Mouse (Mus musculus): ENCODE results near the gene C2cd5. TPM values are rescaled to one million over a fixed set of nuclear protein-coding genes. Genes with fewer than 3 reads are reported as not detected.

C2cd5 gene
- polyA plus RNA-seq, 1 experiment from 2014 or later, result 35.3 TPM

- DNase-seq (ENCODE audit: low spot score), result no peak
- Histone ChIP-seq H3K4me1 (replicated peaks) (peaks cover 6% of the 10 kb centered on the region; the same call in 1 of the 2 replicates), H3K4me3 (no peak overlapping the region), H3K36me3 (peaks cover 48% of the 10 kb centered on the region), H3K9me3 (no peaks in the 10 kb centered on the region), H3K27me3 (ENCODE audit: insufficient read depth, poor library complexity, severe bottlenecking) (no peaks in the 10 kb centered on the region), H3K27ac (no peak overlapping the region)
- WGBS, result 85% methylated on average over 3 of the region's 3 CpGs
Observed at GRCm38 (mm10) chr6:143067654-143068053, 32.3 kb downstream of the C2cd5 start.

DNA sequence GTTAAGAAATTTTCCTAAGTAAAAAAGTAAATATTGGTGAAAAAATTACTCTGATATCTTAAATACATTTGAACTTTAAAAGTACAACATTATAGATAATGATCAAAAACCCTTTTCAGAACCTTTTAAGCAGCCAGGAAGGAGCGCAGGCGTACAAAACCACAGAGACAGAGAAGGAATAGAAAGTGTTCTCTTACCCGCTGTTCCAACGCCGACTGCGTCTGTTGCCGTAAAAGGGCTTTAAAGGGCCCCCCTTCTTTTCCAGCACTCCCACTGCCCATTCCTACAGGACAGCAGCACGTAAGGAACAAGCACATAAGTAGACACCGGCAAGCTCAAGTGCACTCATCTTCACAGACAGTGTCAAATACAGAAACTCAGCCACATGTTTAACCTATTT is 33.1 kb downstream of the C2cd5 start:
- Histone ChIP-seq H3K4me1 (replicated peaks) (peaks cover 6% of the 10 kb centered on the region; the same call in 1 of the 2 replicates), H3K4me3 (no peak overlapping the region), H3K9me3 (no peaks in the 10 kb centered on the region), H3K27me3 (ENCODE audit: insufficient read depth, poor library complexity, severe bottlenecking) (no peaks in the 10 kb centered on the region), H3K36me3 (peaks cover 47% of the 10 kb centered on the region), H3K27ac (no peak overlapping the region)
- DNase-seq (ENCODE audit: low spot score), result no peak
- WGBS, result 93% methylated on average over 9 of the region's 9 CpGs

- no peaks in the 10 kb centered on the region for H3K27me3 ChIP-seq (ENCODE audit: insufficient read depth, poor library complexity, severe bottlenecking)
- H3K4me1 ChIP-seq (replicated peaks), result peaks cover 6% of the 10 kb centered on the region; the same call in 1 of the 2 replicates
- peaks cover 54% of the 10 kb centered on the region for H3K36me3 ChIP-seq
- no peak overlapping the region for H3K4me3 ChIP-seq
- no peak overlapping the region for H3K27ac ChIP-seq
- WGBS, result 83% methylated on average over 2 of the region's 2 CpGs
- no peak for DNase-seq (ENCODE audit: low spot score)
- no peaks in the 10 kb centered on the region for H3K9me3 ChIP-seq
Observed at GRCm38 (mm10) chr6:143064047-143064446, 35.9 kb downstream of the C2cd5 start.

- WGBS, result 94% methylated on average over 5 of the region's 5 CpGs
- no peak for DNase-seq (ENCODE audit: low spot score)
- no peaks in the 10 kb centered on the region for H3K9me3 ChIP-seq
- no peaks in the 10 kb centered on the region for H3K4me1 ChIP-seq (replicated peaks)
- H3K4me3 ChIP-seq, result no peak overlapping the region
- peaks cover 51% of the 10 kb centered on the region for H3K36me3 ChIP-seq
- no peak overlapping the region for H3K27ac ChIP-seq
- no peaks in the 10 kb centered on the region for H3K27me3 ChIP-seq (ENCODE audit: insufficient read depth, poor library complexity, severe bottlenecking)
Observed at GRCm38 (mm10) chr6:143057601-143058000, 42.3 kb downstream of the C2cd5 start.

GRCm38 (mm10) chr6:143051566-143051965 is 48.4 kb downstream of the C2cd5 start:
- Histone ChIP-seq H3K27me3 (ENCODE audit: insufficient read depth, poor library complexity, severe bottlenecking) (no peaks in the 10 kb centered on the region), H3K4me3 (no peak overlapping the region), H3K27ac (no peak overlapping the region), H3K9me3 (peaks cover 4% of the 10 kb centered on the region; the same call in 1 of the 2 replicates), H3K4me1 (replicated peaks) (no peaks in the 10 kb centered on the region), H3K36me3 (peaks cover 69% of the 10 kb centered on the region)
- DNase-seq (ENCODE audit: low spot score), result no peak
- 88% methylated on average over 5 of the region's 5 CpGs for WGBS

DNA sequence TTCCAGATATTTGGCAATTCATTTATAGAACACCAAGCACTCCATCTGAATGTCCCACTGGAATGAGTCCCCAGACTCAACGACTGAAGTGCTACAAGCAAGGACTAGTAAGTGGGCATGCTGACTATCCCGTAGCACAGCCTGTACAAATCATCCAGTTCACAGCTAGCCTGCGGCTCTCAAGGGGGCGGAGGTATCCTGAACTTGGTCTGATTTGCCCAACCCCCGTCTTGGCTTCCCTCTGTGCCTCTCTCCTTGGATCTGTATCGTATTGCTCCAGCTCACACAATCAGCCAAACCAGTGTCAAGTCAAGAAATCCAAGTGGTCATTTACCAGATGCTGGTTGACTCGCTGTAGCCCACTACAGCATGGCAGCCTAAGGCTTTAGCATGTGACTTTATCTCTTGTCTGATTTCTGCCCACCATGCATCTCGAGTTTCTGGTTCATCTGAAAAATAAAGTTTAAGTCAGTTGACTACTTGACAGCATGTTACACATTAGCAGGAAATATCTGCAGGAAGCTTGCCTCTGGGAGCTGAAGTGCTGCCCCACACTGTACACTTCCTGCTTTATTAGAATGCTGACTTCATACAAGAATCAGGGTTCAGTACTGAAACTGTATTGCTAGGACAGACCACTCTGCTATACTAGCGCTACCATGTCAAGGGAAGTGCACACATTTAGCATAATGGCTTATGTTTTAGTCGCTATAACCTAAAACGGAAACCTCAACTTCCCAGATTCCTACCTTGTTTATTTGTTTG is 50.0 kb downstream of the C2cd5 start:
- peaks cover 73% of the 10 kb centered on the region for H3K36me3 ChIP-seq
- no peaks in the 10 kb centered on the region for H3K27me3 ChIP-seq (ENCODE audit: insufficient read depth, poor library complexity, severe bottlenecking)
- no peaks in the 10 kb centered on the region for H3K4me1 ChIP-seq (replicated peaks)
- peaks cover 4% of the 10 kb centered on the region; the same call in 1 of the 2 replicates for H3K9me3 ChIP-seq
- H3K27ac ChIP-seq, result peak overlapping the region; percentile 24; the same call in 1 of the 2 replicates
- 87% methylated on average over 11 of the region's 11 CpGs for WGBS
- DNase-seq (ENCODE audit: low spot score), result no peak
- no peak overlapping the region for H3K4me3 ChIP-seq

DNA sequence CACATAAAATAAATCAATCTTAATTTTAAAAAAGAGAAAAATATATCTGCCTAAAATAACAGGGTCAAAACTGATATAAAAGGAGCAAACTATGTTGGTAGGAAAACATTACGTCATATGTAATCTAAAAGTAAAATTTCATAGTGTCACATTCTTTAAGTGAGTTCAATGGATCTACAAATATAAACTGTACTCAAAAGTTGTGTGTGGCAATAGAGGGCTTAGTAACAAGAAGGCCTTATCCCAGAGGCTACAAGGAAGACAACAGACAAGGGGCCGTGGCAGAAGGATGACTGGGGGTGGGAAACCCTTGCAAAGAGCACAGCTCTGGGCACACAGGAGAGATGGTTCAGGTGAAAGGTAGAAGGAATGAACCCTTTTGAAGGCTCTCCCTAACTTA is 50.8 kb downstream of the C2cd5 start:
- 96% methylated on average over 2 of the region's 2 CpGs for WGBS
- Histone ChIP-seq H3K27me3 (ENCODE audit: insufficient read depth, poor library complexity, severe bottlenecking) (no peaks in the 10 kb centered on the region), H3K36me3 (peaks cover 75% of the 10 kb centered on the region)

GRCm38 (mm10) chr6:143047538-143048258 is 52.2 kb downstream of the C2cd5 start:
- peaks cover 72% of the 10 kb centered on the region for H3K36me3 ChIP-seq
- DNase-seq (ENCODE audit: low spot score), result peak; percentile 15
- peak overlapping the region; percentile 57; the same call in 1 of the 2 replicates for H3K27ac ChIP-seq
- H3K27me3 ChIP-seq (ENCODE audit: insufficient read depth, poor library complexity, severe bottlenecking), result no peaks in the 10 kb centered on the region
- 87% methylated on average over 15 of the region's 15 CpGs for WGBS
- H3K4me3 ChIP-seq, result no peak overlapping the region
- H3K9me3 ChIP-seq, result peaks cover 4% of the 10 kb centered on the region; the same call in 1 of the 2 replicates
- no peaks in the 10 kb centered on the region for H3K4me1 ChIP-seq (replicated peaks)

More for the DNA sequence above, 50.8 kb downstream of the C2cd5 start:
- Histone ChIP-seq H3K9me3 (peaks cover 4% of the 10 kb centered on the region; the same call in 1 of the 2 replicates), H3K4me3 (no peak overlapping the region), H3K4me1 (replicated peaks) (no peaks in the 10 kb centered on the region), H3K27ac (no peak overlapping the region)
- DNase-seq (ENCODE audit: low spot score), result no peak

- no peak for DNase-seq (ENCODE audit: low spot score)
- H3K27ac ChIP-seq, result no peak overlapping the region
- H3K9me3 ChIP-seq, result no peaks in the 10 kb centered on the region
- H3K36me3 ChIP-seq, result peaks cover 79% of the 10 kb centered on the region
- no peaks in the 10 kb centered on the region for H3K4me1 ChIP-seq (replicated peaks)
- WGBS, result 76% methylated on average over 6 of the region's 6 CpGs
- no peak overlapping the region for H3K4me3 ChIP-seq
- H3K27me3 ChIP-seq (ENCODE audit: insufficient read depth, poor library complexity, severe bottlenecking), result no peaks in the 10 kb centered on the region
Observed at GRCm38 (mm10) chr6:143041578-143041977, 58.4 kb downstream of the C2cd5 start.

- H3K27me3 ChIP-seq (ENCODE audit: insufficient read depth, poor library complexity, severe bottlenecking), result no peaks in the 10 kb centered on the region
- no peaks in the 10 kb centered on the region for H3K4me1 ChIP-seq (replicated peaks)
- H3K9me3 ChIP-seq, result no peaks in the 10 kb centered on the region
- no peak overlapping the region for H3K27ac ChIP-seq
- DNase-seq (ENCODE audit: low spot score), result no peak
- H3K4me3 ChIP-seq, result no peak overlapping the region
- H3K36me3 ChIP-seq, result peaks cover 95% of the 10 kb centered on the region
- 72% methylated on average over 4 of the region's 4 CpGs for WGBS
Observed at GRCm38 (mm10) chr6:143035261-143035660, 64.7 kb downstream of the C2cd5 start.

GRCm38 (mm10) chr6:143034503-143034902 is 65.4 kb downstream of the C2cd5 start:
- 90% methylated on average over 2 of the region's 2 CpGs for WGBS
- no peak for DNase-seq (ENCODE audit: low spot score)
- H3K36me3 ChIP-seq, result peaks cover 95% of the 10 kb centered on the region

GRCm38 (mm10) chr6:143030521-143030920 is 69.4 kb downstream of the C2cd5 start:
- H3K9me3 ChIP-seq, result no peaks in the 10 kb centered on the region

More at GRCm38 (mm10) chr6:143034503-143034902, 65.4 kb downstream of the C2cd5 start:
- H3K9me3 ChIP-seq, result no peaks in the 10 kb centered on the region
- H3K4me3 ChIP-seq, result no peak overlapping the region
- H3K27me3 ChIP-seq (ENCODE audit: insufficient read depth, poor library complexity, severe bottlenecking), result no peaks in the 10 kb centered on the region
- no peak overlapping the region for H3K27ac ChIP-seq
- H3K4me1 ChIP-seq (replicated peaks), result no peaks in the 10 kb centered on the region

GRCm38 (mm10) chr6:143027896-143028295 is 72.0 kb downstream of the C2cd5 start:
- DNase-seq (ENCODE audit: low spot score), result no peak
- Histone ChIP-seq H3K27ac (no peak overlapping the region), H3K4me3 (no peak overlapping the region), H3K27me3 (ENCODE audit: insufficient read depth, poor library complexity, severe bottlenecking) (no peaks in the 10 kb centered on the region), H3K36me3 (peaks cover 72% of the 10 kb centered on the region), H3K9me3 (no peaks in the 10 kb centered on the region), H3K4me1 (replicated peaks) (no peaks in the 10 kb centered on the region)
- 93% methylated on average over 4 of the region's 4 CpGs for whole genome bisulfite sequencing

More at GRCm38 (mm10) chr6:143030521-143030920, 69.4 kb downstream of the C2cd5 start:
- no peak overlapping the region for H3K4me3 ChIP-seq
- 96% methylated on average over 5 of the region's 5 CpGs for WGBS
- H3K4me1 ChIP-seq (replicated peaks), result no peaks in the 10 kb centered on the region
- no peak for DNase-seq (ENCODE audit: low spot score)
- H3K27me3 ChIP-seq (ENCODE audit: insufficient read depth, poor library complexity, severe bottlenecking), result no peaks in the 10 kb centered on the region
- H3K36me3 ChIP-seq, result peaks cover 89% of the 10 kb centered on the region
- H3K27ac ChIP-seq, result no peak overlapping the region

Measured in hindbrain, embryonic 10.5 days (tissue).